Mouse (Mus musculus): ENCODE measurements at regions not wholly inside any gene's neighbourhood (a gene's known extent, or its start where the extent isn't known, plus 50 kb on each side); places are given as distances from the start of the nearest gene placed in this dataset.

- TF ChIP-seq CTCF (IDR thresholded peaks at IDR 0.05; ENCODE audit: low read depth) (no peak), EP300 (IDR thresholded peaks at IDR 0.05; ENCODE audit: low read depth) (no peak)
Observed at GRCm38 (mm10) chr1:64253996-64254395, 131.9 kb upstream of the Klf7 start.
